Mouse (Mus musculus) hindbrain, embryonic 14.5 days (tissue): ENCODE data around the gene Phox2b. TPM values are rescaled to one million over a fixed set of nuclear protein-coding genes. Genes with fewer than 3 reads are reported as not detected.

Experiments
- ATAC-seq: fragments of 200-750 bp; cut with Nextera tagmentation; 2 replicates; pipeline ENCODE4 v1.8.0; 2017; ENCODE audit warnings: moderate number of reproducible peaks, mild to moderate bottlenecking, moderate TSS enrichment, moderate library complexity; ENCODE audit not compliant: low FRiP score
- DNase-seq: peaks from one replicate; pipeline ENCODE4 v3.0.0-alpha.2; 2015; ENCODE audit warnings: low spot score
- H3K27ac ChIP-seq: fragments of 300-500 bp; sonication (generic); 2 replicates; pipeline ENCODE4 v1.5.1; 2014; ENCODE audit warnings: mild to moderate bottlenecking, moderate library complexity
- H3K27me3 ChIP-seq: fragments of 300-500 bp; sonication (generic); 2 replicates; pipeline ENCODE4 v1.6.1; 2014; ENCODE audit warnings: mild to moderate bottlenecking, low read length, mixed read lengths; ENCODE audit not compliant: control insufficient read depth, insufficient read depth
- H3K36me3 ChIP-seq: fragments of 300-500 bp; sonication (generic); replicated peaks from 2 replicates; pipeline ENCODE4 v1.6.1; 2014; ENCODE audit not compliant: control insufficient read depth, insufficient read depth
- H3K4me1 ChIP-seq: fragments of 300-500 bp; sonication (generic); replicated peaks from 2 replicates; pipeline ENCODE4 v1.6.1; 2014; ENCODE audit warnings: antibody characterized with exemption, low read length, mixed read lengths; ENCODE audit not compliant: control insufficient read depth, insufficient read depth
- H3K4me2 ChIP-seq: fragments of 300-500 bp; sonication (generic); replicated peaks from 2 replicates; pipeline ENCODE4 v1.6.1; 2014; ENCODE audit warnings: mild to moderate bottlenecking, moderate library complexity
- H3K4me3 ChIP-seq: fragments of 300-500 bp; sonication (generic); replicated peaks from 2 replicates; pipeline ENCODE4 v1.5.1; 2014; ENCODE audit warnings: mild to moderate bottlenecking, low read length
- H3K9ac ChIP-seq: fragments of 300-500 bp; sonication (generic); 2 replicates; pipeline ENCODE4 v1.6.1; 2014
- H3K9me3 ChIP-seq: fragments of 300-500 bp; sonication (generic); 2 replicates; pipeline ENCODE4 v1.6.1; 2016; ENCODE audit warnings: low read length; ENCODE audit not compliant: control insufficient read depth
- WGBS: fragments of 180-500 bp; shearing (Covaris S2); extraction: QIAGEN DNeasy Blood & Tissue Kit; methylation state at CpG from one replicate; pipeline ENCODE4 v1.1.7; 2014; 5-methylcytosine and 5-hydroxymethylcytosine counted together
- polyA plus RNA-seq: library from polyadenylated mRNA; unstranded; fragments of >200 nt; fragmentation: Nextera tagmentation; extraction: Ambion mirVana; gene quantifications from 2 replicates; pipeline ENCODE4 v1.2.1, GENCODE M21; 2014

Phox2b gene
- polyA plus RNA-seq, result 24.3 and 27.3 TPM in 2 replicates

DNA sequence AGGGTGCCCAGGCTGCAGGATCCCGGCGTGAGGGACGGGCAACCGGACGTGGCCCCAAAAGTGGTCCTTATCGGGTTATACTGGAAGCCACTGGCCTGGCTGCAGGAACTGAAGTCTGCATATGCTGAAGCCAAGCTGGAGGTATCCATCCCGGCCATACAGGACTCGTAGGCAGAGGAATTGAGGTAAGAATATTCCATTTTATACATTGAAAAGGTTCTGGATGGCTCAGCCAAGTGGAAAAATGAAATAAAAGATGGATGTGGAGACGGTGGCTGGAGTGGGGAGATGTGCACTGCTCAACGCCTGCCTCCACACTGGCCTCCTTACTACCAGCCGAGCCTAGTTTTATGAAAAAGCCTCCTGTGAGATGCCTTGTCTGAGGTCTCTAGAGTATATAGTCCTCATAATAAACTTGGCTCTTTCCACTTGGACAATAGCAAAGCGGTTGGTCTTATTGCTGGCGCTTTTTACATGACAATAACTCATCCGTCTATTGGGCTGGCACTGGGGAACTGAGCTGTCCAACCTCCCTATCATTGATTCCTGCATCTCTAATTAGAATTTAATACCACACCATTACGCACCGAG, at the start of gene Phox2b:
TSS of gene Phox2b (minus strand) at position 569 of the 591 bp plus-strand sequence.
- Histone ChIP-seq H3K36me3 (no peaks in the 10 kb centered on the region), H3K4me1 (no peaks in the 10 kb centered on the region), H3K27me3 (peaks cover 94% of the 10 kb centered on the region), H3K9ac (peak within 1 kb of the TSS; percentile 28), H3K27ac (peak within 1 kb of the TSS; percentile 65), H3K9me3 (no peaks in the 10 kb centered on the region), H3K4me2 (peak within 1 kb of the TSS; percentile 3; the same call in 1 of the 2 replicates), H3K4me3 (peak within 1 kb of the TSS; percentile 28)
- 0% methylated on average over 16 of the region's 16 CpGs for WGBS
- ATAC-seq, result no peak
- peak; percentile 55 for DNase-seq

- 80% methylated on average over 4 of the region's 4 CpGs for WGBS
- H3K4me3 ChIP-seq, result no peak overlapping the region
Measured at GRCm38 (mm10) chr5:67142622-67143021, 43.5 kb upstream of the Phox2b start.

GRCm38 (mm10) chr5:67139052-67140015, 40.2 kb upstream of the Phox2b start:
- DNase-seq (peak; percentile 30), ATAC-seq (peak; percentile 43; the same call in 1 of the 2 replicates)
- Histone ChIP-seq H3K9me3 (no peaks in the 10 kb centered on the region), H3K27me3 (peaks cover 8% of the 10 kb centered on the region; the same call in 1 of the 2 replicates), H3K36me3 (no peaks in the 10 kb centered on the region), H3K9ac (peak overlapping the region; percentile 47), H3K4me1 (peaks cover 23% of the 10 kb centered on the region), H3K27ac (peak overlapping the region; percentile 58), H3K4me3 (no peak overlapping the region), H3K4me2 (peak overlapping the region; percentile 41)
- 19% methylated on average over 25 of the region's 25 CpGs for WGBS

More at GRCm38 (mm10) chr5:67142622-67143021, 43.5 kb upstream of the Phox2b start:
- no peaks in the 10 kb centered on the region for H3K9me3 ChIP-seq
- ATAC-seq, result no peak
- no peaks in the 10 kb centered on the region for H3K36me3 ChIP-seq
- peaks cover 19% of the 10 kb centered on the region for H3K4me1 ChIP-seq
- no peak overlapping the region for H3K27ac ChIP-seq
- no peak overlapping the region for H3K4me2 ChIP-seq
- peaks cover 8% of the 10 kb centered on the region; the same call in 1 of the 2 replicates for H3K27me3 ChIP-seq
- no peak for DNase-seq
- H3K9ac ChIP-seq, result no peak overlapping the region

DNA sequence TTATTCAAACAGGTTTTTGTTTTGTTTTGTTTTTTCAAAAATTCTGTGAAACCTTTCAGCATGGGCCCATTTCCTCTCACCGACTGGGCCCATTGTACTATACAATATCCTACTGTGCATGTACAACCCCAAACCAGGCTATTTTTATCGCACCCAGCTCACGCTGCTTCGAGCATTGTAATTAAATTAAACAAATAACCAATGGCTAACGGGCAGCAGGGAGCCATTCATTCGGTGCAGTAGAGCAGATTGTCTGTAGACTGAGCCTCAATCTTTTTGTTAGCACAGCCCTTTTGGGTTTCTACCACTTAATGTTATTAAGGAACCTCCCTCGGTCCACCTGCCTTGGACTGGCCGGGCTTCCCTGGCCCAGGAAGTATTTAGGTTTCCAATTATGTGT, 39.5 kb upstream of the Phox2b start:
- H3K4me2 ChIP-seq, result peak overlapping the region; percentile 41
- H3K9me3 ChIP-seq, result no peaks in the 10 kb centered on the region
- 6% methylated on average over 8 of the region's 8 CpGs for WGBS
- H3K4me3 ChIP-seq, result no peak overlapping the region
- peaks cover 8% of the 10 kb centered on the region; the same call in 1 of the 2 replicates for H3K27me3 ChIP-seq
- peak overlapping the region; percentile 58; the same call in 1 of the 2 replicates for H3K27ac ChIP-seq
- DNase-seq (peak; percentile 36), ATAC-seq (peak; percentile 46; the same call in 1 of the 2 replicates)
- 0 out of 2 replicates have a peak overlapping the region, but pooled peaks have one; percentile 47 for H3K9ac ChIP-seq
- H3K4me1 ChIP-seq, result peaks cover 24% of the 10 kb centered on the region
- no peaks in the 10 kb centered on the region for H3K36me3 ChIP-seq

DNA sequence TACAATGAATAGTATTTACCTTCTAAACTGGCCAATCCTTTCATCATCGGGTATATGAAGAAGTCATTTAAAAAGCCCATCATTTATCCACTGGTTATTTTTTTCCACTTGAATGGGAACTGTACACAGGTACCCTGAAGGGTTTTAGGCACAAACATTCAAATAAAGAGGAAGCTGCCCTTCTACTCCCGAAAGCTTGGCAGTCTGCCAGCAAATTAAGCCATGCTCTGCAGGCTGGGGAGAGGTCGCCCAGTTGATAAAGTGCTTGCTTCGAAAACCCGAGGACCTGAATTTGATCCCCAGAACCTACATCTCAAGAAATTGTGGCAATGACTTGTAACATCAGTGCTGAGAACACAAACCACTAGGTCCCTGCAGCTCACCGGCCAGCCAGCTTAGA, 35.6 kb upstream of the Phox2b start:
- no peak for ATAC-seq
- H3K4me1 ChIP-seq, result peaks cover 20% of the 10 kb centered on the region
- H3K27ac ChIP-seq, result no peak overlapping the region
- no peak overlapping the region for H3K4me2 ChIP-seq
- no peaks in the 10 kb centered on the region; the same call in 1 of the 2 replicates for H3K27me3 ChIP-seq
- no peaks in the 10 kb centered on the region for H3K36me3 ChIP-seq
- no peak overlapping the region for H3K9ac ChIP-seq
- WGBS, result 33% methylated on average over 6 of the region's 6 CpGs
- H3K9me3 ChIP-seq, result no peaks in the 10 kb centered on the region
- DNase-seq, result peak; percentile 45
- H3K4me3 ChIP-seq, result no peak overlapping the region

DNA sequence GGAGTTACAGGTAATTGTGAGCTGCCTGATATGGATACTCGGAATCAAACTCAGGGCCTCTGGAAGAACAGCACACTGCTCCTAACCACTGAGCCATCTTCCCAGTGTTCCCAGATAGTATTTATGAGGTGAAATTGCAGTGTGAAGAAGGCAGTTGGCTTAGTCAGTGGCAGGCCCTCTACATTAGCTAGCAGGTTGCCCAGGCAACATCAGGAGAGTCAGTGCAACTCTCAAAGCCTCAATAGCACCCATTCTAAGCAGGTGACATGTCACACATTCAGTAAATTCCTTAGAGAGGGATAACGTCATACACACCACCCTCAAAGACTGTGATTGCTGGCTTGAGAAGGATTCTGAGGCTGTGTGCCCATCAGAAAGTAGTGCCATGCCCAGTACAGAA, 32.6 kb upstream of the Phox2b start:
- 55% methylated on average over 2 of the region's 2 CpGs for WGBS
- no peak overlapping the region for H3K9ac ChIP-seq
- H3K9me3 ChIP-seq, result no peaks in the 10 kb centered on the region
- no peaks in the 10 kb centered on the region for H3K36me3 ChIP-seq
- no peaks in the 10 kb centered on the region for H3K27me3 ChIP-seq
- no peak for DNase-seq
- peaks cover 5% of the 10 kb centered on the region; the same call in 1 of the 2 replicates for H3K4me1 ChIP-seq
- no peak for ATAC-seq
- H3K27ac ChIP-seq, result no peak overlapping the region
- no peak overlapping the region for H3K4me2 ChIP-seq
- no peak overlapping the region for H3K4me3 ChIP-seq

DNA sequence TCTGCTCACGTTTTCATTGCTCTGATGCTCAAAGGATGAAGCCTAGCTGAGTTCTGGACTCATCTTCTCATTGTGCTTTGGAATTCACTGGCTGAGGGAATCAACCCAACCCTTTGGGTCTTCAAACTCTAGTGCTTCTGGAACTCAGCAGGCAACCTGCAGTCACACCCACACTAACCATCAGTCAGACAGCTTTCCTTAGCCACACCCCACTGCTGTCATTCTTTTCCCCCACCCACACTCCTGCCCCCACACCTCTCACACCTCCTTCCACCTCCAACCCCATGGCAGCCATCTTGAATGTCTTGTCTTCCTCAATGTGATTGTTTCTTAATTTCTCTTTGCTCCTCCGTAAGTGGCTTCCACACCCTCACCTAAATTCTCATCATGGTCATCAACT, 7.2 kb upstream of the Phox2b start:
- Histone ChIP-seq H3K9ac (no peak overlapping the region), H3K4me3 (no peak overlapping the region), H3K27ac (no peak overlapping the region), H3K9me3 (no peaks in the 10 kb centered on the region), H3K36me3 (no peaks in the 10 kb centered on the region), H3K4me1 (no peaks in the 10 kb centered on the region), H3K4me2 (no peak overlapping the region), H3K27me3 (peaks cover 43% of the 10 kb centered on the region)
- DNase-seq (no peak), ATAC-seq (no peak)
- WGBS, result 85% methylated on average over 2 of the region's 2 CpGs

- no peaks in the 10 kb centered on the region for H3K36me3 ChIP-seq
- H3K4me3 ChIP-seq, result no peak overlapping the region
- no peak overlapping the region for H3K4me2 ChIP-seq
- no peak overlapping the region for H3K27ac ChIP-seq
- ATAC-seq (no peak), DNase-seq (no peak)
- peaks cover 72% of the 10 kb centered on the region for H3K27me3 ChIP-seq
- H3K4me1 ChIP-seq, result no peaks in the 10 kb centered on the region
- no peaks in the 10 kb centered on the region for H3K9me3 ChIP-seq
- 4% methylated on average over 3 of the region's 3 CpGs for WGBS
- no peak overlapping the region for H3K9ac ChIP-seq
Measured at GRCm38 (mm10) chr5:67103016-67103415, 3.9 kb upstream of the Phox2b start.
